Mouse (Mus musculus) adipocyte (in vitro differentiated cells): Measurements from ENCODE around the gene Olfr52.
"Not testable (repeated sequence)": the region's sequence is repeated elsewhere in the genome, so short reads cannot be mapped to it uniquely, and the experiment has no call there.

Experiments
- DNase-seq: peaks from one replicate; pipeline ENCODE4 v3.0.0-alpha.2; 2016; ENCODE audit warnings: low spot score

Olfr52 gene

DNA sequence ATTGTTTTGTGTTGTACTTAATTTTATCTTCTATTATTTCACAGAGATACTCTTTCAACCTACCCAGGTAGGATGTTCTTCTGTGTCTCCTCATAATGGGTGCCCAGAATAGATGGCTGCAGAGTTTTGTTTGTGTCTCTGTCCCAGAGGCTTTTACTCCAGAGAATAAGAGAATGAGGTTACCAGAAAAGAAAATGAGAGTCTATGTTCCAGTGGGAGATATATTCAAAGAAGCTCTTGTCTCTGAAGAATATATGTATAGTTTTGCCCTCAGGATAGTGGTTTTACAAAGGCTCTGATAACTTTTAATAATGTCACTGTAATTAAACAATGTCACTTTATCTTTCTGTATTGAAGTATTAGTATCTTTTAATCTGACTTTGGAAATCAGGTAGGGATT is at the start of gene Olfr52:
Gene Olfr52, minus strand, starts transcription at position 101 of the 400 bp plus-strand sequence.
- no peak for DNase-seq

GRCm38 (mm10) chr2:86231301-86231700 is 45.8 kb upstream of the Olfr52 start, which contains the start of gene Olfr1047:
TSS of gene Olfr1047 (minus strand) at chr2:86231401.
- DNase-seq: no peak

- DNase-seq: no peak
Observed at GRCm38 (mm10) chr2:86219214-86219613, 33.7 kb upstream of the Olfr52 start, which contains the start of gene Olfr1046. TSS of gene Olfr1046 (minus strand) at chr2:86219314.

GRCm38 (mm10) chr2:86202909-86203308 is 17.4 kb upstream of the Olfr52 start, which contains the start of gene Olfr1045:
TSS of gene Olfr1045 (minus strand) at chr2:86203009.
- no peak for DNase-seq

GRCm38 (mm10) chr2:86195863-86196262 is 10.4 kb upstream of the Olfr52 start:
- no peak for DNase-seq

GRCm38 (mm10) chr2:86179950-86180349 is 5.5 kb downstream of the Olfr52 start:
- no peak for DNase-seq

DNA sequence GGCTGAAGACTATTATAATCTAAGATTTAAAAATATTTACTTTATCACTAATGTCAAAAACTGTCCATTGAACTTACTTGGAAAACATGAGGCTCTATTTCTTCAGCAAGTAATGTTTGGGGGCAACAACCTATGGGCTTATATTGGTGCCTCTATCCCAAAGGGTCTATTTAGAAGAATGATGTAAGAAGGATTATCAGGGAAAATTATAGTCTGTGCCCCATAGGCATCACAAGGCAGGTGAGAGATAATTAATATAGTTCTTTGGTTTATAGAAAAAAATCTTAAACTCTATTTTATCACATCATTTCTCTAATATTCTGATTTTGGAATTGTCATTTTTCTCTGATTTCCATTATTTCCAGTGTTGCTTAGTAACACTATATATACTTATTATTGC is 7.8 kb downstream of the Olfr52 start, which contains the start of gene Olfr1044:
Gene Olfr1044, minus strand, starts transcription at position 101 of the 400 bp plus-strand sequence.
- no peak for DNase-seq

GRCm38 (mm10) chr2:86175422-86175821 is 10.1 kb downstream of the Olfr52 start:
- not testable (repeated sequence) for DNase-seq

DNA sequence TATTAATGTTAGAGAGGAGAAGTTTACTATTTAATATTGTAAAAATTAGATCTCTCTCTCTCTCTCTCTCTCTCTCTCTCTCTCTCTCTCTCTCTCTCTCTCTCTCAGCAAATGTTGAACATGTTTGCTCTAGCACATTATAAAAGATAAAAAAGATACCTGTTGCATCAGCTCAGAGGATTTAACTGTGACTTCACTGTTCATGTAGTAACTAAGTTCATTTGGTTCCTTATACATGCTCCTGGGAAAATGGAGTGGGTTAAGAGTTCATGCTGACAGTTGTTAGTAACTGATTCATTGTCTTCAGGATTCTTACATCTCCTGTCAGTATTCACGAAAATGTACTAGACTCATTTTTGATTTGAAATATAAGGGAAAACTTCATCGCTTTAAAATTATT is 18.1 kb downstream of the Olfr52 start, which contains the start of gene Olfr1043:
Gene Olfr1043, minus strand, starts transcription at position 101 of the 400 bp plus-strand sequence.
- DNase-seq: no peak

GRCm38 (mm10) chr2:86161738-86162137 is 23.7 kb downstream of the Olfr52 start, which contains the start of gene Olfr1042:
TSS of gene Olfr1042 (minus strand) at chr2:86161838.
- no peak for DNase-seq

GRCm38 (mm10) chr2:86146632-86147031 is 38.9 kb downstream of the Olfr52 start, which contains the start of gene Olfr1040:
TSS of gene Olfr1040 (minus strand) at chr2:86146732.
- no peak for DNase-seq

- no peak for DNase-seq
Observed at GRCm38 (mm10) chr2:86135828-86136227, 49.7 kb downstream of the Olfr52 start, which contains the start of gene Olfr1039. TSS of gene Olfr1039 (minus strand) at chr2:86135928.
